Mouse (Mus musculus) hindbrain, postnatal 0 days (tissue): ENCODE measurements around the gene Olfr1255. TPM values are rescaled to one million over a fixed set of nuclear protein-coding genes. Genes with fewer than 3 reads are reported as not detected.

Source experiments
- ATAC-seq: fragments of 200-750 bp; cut with Nextera tagmentation; 2 replicates; pipeline ENCODE4 v1.8.0; 2017; ENCODE audit warnings: mild to moderate bottlenecking, moderate TSS enrichment, moderate library complexity
- DNase-seq: peaks from one replicate; pipeline ENCODE4 v3.0.0-alpha.2; 2015; ENCODE audit warnings: low spot score
- H3K27ac ChIP-seq: fragments of 300-500 bp; sonication (generic); 2 replicates; pipeline ENCODE4 v1.5.1; 2014; ENCODE audit warnings: mild to moderate bottlenecking
- H3K27me3 ChIP-seq: fragments of 300-500 bp; sonication (generic); 2 replicates; pipeline ENCODE4 v1.6.1; 2014; ENCODE audit warnings: low read length, mixed read lengths; ENCODE audit not compliant: insufficient read depth
- H3K36me3 ChIP-seq: fragments of 300-500 bp; sonication (generic); 2 replicates; pipeline ENCODE4 v1.6.1; 2014; ENCODE audit warnings: low read length, mixed read lengths; ENCODE audit not compliant: insufficient read depth
- H3K4me1 ChIP-seq: fragments of 300-500 bp; sonication (generic); 2 replicates; pipeline ENCODE4 v1.6.1; 2014; ENCODE audit warnings: antibody characterized with exemption, low read length, mixed read lengths; ENCODE audit not compliant: insufficient read depth
- H3K4me2 ChIP-seq: fragments of 300-500 bp; sonication (generic); 2 replicates; pipeline ENCODE4 v1.6.1; 2014; ENCODE audit warnings: low read depth, mild to moderate bottlenecking, low read length, moderate library complexity, mixed read lengths
- H3K4me3 ChIP-seq: fragments of 300-500 bp; sonication (generic); 2 replicates; pipeline ENCODE4 v1.5.1; 2014; ENCODE audit warnings: low read length
- H3K9ac ChIP-seq: fragments of 300-500 bp; sonication (generic); replicated peaks from 2 replicates; pipeline ENCODE4 v1.6.1; 2014; ENCODE audit warnings: mild to moderate bottlenecking, low read length, moderate library complexity, mixed read lengths
- H3K9me3 ChIP-seq: fragments of 300-500 bp; sonication (generic); 2 replicates; pipeline ENCODE4 v1.6.1; 2016; ENCODE audit warnings: low read length, mixed read lengths
- CTCF ChIP-seq: IDR thresholded peaks from 2 replicates; pipeline ENCODE4 v1.5.1; 2016; ENCODE audit warnings: antibody characterized with exemption, control low read depth, low read depth
- WGBS: fragments of 180-500 bp; shearing (Covaris S2); extraction: QIAGEN DNeasy Blood & Tissue Kit; methylation state at CpG from one replicate; pipeline ENCODE4 v1.1.7; 2014; 5-methylcytosine and 5-hydroxymethylcytosine counted together
- polyA plus RNA-seq: library from polyadenylated mRNA; unstranded; fragments of >200 nt; fragmentation: Nextera tagmentation; extraction: Ambion mirVana; gene quantifications from 2 replicates; pipeline ENCODE4 v1.2.1, GENCODE M21; 2015
- total RNA-seq: library from RNA; depleted of rRNA; stranded (reverse); fragments of >200 nt; gene quantifications from 2 replicates; pipeline ENCODE4 v1.2.3, GENCODE M21; 2014; rRNA removed

Olfr1255 gene
- total RNA-seq (not detected in 2 replicates), polyA plus RNA-seq (not detected in 2 replicates)

DNA sequence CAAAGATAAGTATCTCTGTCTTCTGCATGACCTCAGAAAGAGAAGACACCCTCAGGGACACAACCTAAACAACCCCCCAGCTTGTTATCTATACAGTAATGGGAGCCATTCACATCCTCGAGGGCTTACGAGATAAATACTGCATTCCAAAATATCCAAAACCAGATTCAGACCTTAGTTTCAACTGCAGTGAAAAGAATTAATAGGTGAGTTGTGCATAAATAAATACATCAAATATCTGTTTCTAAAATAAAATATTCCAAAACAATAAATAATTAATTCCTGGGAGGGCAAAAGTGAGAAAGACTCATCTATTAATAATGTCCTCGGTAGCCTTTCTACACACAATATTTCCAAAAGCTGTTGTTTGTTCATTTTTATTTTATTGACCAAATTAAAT, at the start of gene Olfr1255:
Olfr1255 (plus strand) TSS at position 301 of the 400 bp plus-strand sequence.
- H3K4me1 ChIP-seq = no peaks in the 10 kb centered on the region
- H3K4me3 ChIP-seq = no peak within 1 kb of the TSS
- H3K27me3 ChIP-seq = no peaks in the 10 kb centered on the region
- DNase-seq (no peak), ATAC-seq (no peak)
- 87% methylated on average over 3 of the region's 3 CpGs for WGBS
- H3K9me3 ChIP-seq = no peaks in the 10 kb centered on the region
- H3K27ac ChIP-seq = no peak within 1 kb of the TSS
- H3K4me2 ChIP-seq = no peak within 1 kb of the TSS
- no peak within 1 kb of the TSS for H3K9ac ChIP-seq
- TF ChIP-seq CTCF = no peak
- no peaks in the 10 kb centered on the region for H3K36me3 ChIP-seq

DNA sequence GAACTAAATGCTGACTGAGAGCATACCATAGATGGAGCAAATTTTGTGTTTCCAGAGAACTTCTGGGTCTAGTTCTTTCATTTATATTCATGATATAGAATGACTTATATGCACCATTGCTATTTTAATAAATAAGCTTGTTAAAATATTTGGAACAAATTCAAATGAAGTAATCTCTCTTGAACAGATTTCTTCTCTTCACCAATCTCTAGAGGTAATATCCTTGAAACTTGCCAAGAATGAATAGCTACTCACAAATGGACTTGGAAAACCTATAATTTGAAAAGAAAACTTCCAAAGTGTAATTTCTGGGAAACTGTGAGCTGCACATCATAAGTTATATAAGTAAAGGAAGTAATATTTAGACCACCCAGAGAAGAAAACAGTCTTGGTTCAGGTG, 18.3 kb upstream of the Olfr1255 start, which contains the start of gene Olfr1254:
Olfr1254 (minus strand) TSS at position 101 of the 400 bp plus-strand sequence.
- Histone ChIP-seq H3K4me1 (no peaks in the 10 kb centered on the region), H3K27ac (no peak within 1 kb of the TSS), H3K27me3 (no peaks in the 10 kb centered on the region), H3K4me3 (no peak within 1 kb of the TSS), H3K36me3 (no peaks in the 10 kb centered on the region), H3K4me2 (no peak within 1 kb of the TSS), H3K9me3 (no peaks in the 10 kb centered on the region), H3K9ac (no peak within 1 kb of the TSS)
- DNase-seq = no peak
- no peak for ATAC-seq
- no peak for TF ChIP-seq CTCF

DNA sequence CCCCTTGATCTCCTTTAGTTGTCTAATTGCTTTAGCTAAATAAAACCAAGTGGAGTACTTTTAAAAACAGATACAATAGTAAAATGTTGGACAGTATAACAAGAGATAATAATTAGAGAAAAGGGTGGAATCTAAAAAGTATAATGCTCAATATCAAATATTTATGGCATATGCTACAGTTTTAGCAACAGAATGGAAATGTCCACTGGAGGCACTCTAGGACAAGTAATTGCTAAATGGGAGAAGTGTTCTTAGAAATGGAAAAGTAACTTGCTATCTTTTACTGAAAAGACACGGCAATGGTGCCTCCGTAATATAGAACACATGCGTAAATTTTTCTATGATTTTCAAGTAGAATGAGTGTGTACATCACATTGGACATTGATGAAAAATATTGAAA, 12.3 kb upstream of the Olfr1255 start:
- TF ChIP-seq CTCF = peak; percentile 33; the same call in 1 of the 2 replicates
- no peak for ATAC-seq
- Histone ChIP-seq H3K9ac (no peak overlapping the region), H3K4me3 (no peak overlapping the region), H3K27ac (no peak overlapping the region), H3K9me3 (no peaks in the 10 kb centered on the region), H3K36me3 (no peaks in the 10 kb centered on the region), H3K4me2 (no peak overlapping the region), H3K27me3 (no peaks in the 10 kb centered on the region), H3K4me1 (no peaks in the 10 kb centered on the region)
- WGBS = 89% methylated on average over 3 of the region's 3 CpGs
- DNase-seq = peak; percentile 4

DNA sequence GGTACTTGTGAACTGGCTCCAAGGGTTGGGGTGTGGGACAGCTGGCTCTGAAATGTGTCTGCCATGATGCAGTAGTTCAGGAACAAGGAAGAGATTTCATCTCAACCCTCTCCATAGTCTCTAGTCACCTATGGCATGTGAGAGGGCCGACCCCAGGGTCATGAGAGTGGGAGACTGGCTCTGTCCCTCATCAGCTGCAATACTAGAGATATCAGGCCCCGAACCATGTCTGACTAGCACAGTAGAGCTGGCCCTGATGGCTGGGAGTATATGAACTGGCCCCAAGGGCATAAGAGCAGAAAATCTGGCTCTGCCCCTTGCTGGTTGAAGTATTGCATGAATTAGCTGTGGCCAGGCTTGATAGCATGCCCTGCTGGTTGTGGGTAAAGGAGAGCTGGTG, 1.1 kb upstream of the Olfr1255 start:
- Histone ChIP-seq H3K4me3 (no peak overlapping the region), H3K4me1 (no peaks in the 10 kb centered on the region), H3K27me3 (no peaks in the 10 kb centered on the region), H3K36me3 (no peaks in the 10 kb centered on the region), H3K9me3 (no peaks in the 10 kb centered on the region), H3K4me2 (no peak overlapping the region), H3K9ac (no peak overlapping the region), H3K27ac (no peak overlapping the region)
- ATAC-seq = no peak
- DNase-seq = no peak
- WGBS = 77% methylated on average over 2 of the region's 2 CpGs
- no peak for TF ChIP-seq CTCF

DNA sequence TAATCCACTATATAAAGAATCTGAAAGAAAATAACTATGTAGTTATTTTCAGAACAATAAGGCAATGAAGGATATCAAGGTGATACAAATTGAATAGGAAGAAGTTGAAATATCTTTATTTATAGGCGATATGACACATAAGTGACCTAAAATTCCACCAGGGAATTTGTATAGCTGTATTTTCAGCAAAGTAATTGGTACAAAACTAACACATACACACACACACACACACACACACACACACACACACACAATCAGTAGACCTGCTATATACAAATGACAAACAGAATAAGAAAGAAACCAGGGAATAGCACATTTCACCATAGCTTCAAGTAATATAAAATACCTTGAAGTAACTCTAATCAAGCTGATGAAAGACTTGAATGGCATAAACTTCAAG, 8.4 kb downstream of the Olfr1255 start:
- H3K4me3 ChIP-seq = no peak overlapping the region
- 87% methylated on average over 1 of the region's 1 CpGs for WGBS
- H3K9me3 ChIP-seq = no peaks in the 10 kb centered on the region

DNA sequence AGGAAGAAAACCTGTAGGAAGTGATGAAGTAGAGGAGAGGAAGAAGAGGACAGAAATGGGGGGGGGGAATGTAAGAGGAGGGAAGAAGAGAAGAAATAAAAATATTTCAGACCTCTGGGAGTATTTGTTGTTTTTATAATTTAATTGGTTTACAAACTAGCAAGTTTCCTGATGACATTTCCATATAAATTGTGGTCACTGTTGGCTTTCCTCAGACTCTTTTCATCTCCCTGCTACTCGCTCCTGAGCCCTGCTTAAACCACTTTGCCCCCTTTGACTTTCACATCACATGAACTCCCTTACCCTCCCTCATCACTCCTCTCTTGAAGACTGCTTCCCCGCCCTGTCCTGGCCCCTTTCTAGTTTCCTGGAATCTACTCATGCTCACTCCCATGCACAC, 29.6 kb downstream of the Olfr1255 start, which contains the start of gene Olfr1256:
Olfr1256 (minus strand) TSS at position 101 of the 400 bp plus-strand sequence.
- no peaks in the 10 kb centered on the region for H3K36me3 ChIP-seq
- WGBS = 57% methylated on average over 2 of the region's 2 CpGs

More for the DNA sequence above, 8.4 kb downstream of the Olfr1255 start:
- Histone ChIP-seq H3K4me2 (no peak overlapping the region), H3K27me3 (no peaks in the 10 kb centered on the region), H3K4me1 (no peaks in the 10 kb centered on the region), H3K36me3 (no peaks in the 10 kb centered on the region), H3K27ac (no peak overlapping the region), H3K9ac (no peak overlapping the region)
- ATAC-seq (no peak), DNase-seq (no peak)
- TF ChIP-seq CTCF = no peak

DNA sequence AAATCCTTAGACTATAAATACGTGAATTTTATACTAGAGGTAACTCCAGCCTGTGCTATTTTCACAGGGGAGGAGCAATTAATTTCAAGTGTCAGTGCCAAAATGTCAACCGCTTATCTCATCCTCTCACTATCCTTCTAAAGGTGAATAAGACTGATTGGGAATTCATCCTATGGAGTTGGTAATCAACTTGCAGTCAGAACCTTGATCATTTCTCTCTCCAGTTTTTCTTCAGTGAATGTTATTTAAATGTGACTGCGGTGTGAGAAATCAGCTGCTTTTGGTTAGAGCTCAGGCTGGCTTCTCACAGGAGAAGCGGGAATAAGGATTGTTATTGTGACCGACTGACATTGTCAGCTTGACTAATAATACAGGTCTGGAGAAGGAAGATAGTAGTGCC, 36.3 kb downstream of the Olfr1255 start, which contains the start of gene Olfr48:
Olfr48 (minus strand) TSS at position 101 of the 400 bp plus-strand sequence.
- H3K36me3 ChIP-seq = no peaks in the 10 kb centered on the region
- no peaks in the 10 kb centered on the region for H3K4me1 ChIP-seq

More for the DNA sequence above, 29.6 kb downstream of the Olfr1255 start, which contains the start of gene Olfr1256:
- no peaks in the 10 kb centered on the region for H3K27me3 ChIP-seq
- no peak within 1 kb of the TSS for H3K9ac ChIP-seq
- H3K4me3 ChIP-seq = no peak within 1 kb of the TSS
- no peaks in the 10 kb centered on the region for H3K9me3 ChIP-seq
- no peak within 1 kb of the TSS for H3K4me2 ChIP-seq
- ATAC-seq (no peak), DNase-seq (no peak)
- no peak for TF ChIP-seq CTCF
- no peak within 1 kb of the TSS for H3K27ac ChIP-seq
- H3K4me1 ChIP-seq = no peaks in the 10 kb centered on the region

More for the DNA sequence above, 36.3 kb downstream of the Olfr1255 start, which contains the start of gene Olfr48:
- H3K27me3 ChIP-seq = no peaks in the 10 kb centered on the region
- WGBS = 89% methylated on average over 5 of the region's 5 CpGs
- TF ChIP-seq CTCF = no peak
- no peak for ATAC-seq
- H3K4me3 ChIP-seq = no peak within 1 kb of the TSS
- no peak within 1 kb of the TSS for H3K9ac ChIP-seq
- H3K27ac ChIP-seq = no peak within 1 kb of the TSS
- no peak for DNase-seq
- H3K4me2 ChIP-seq = no peak within 1 kb of the TSS
- H3K9me3 ChIP-seq = no peaks in the 10 kb centered on the region
